Mouse (Mus musculus) small intestine, adult 2 months (tissue): ENCODE measurements around the gene Ccz1. TPM values are rescaled to one million over a fixed set of nuclear protein-coding genes. Genes with fewer than 3 reads are reported as not detected.

ENCODE experiments used
- H3K27ac ChIP-seq: fragments of 200-500 bp; 2 replicates; pipeline ENCODE4 v1.5.1; 2012; ENCODE audit warnings: low read depth, low read length, control low read depth, inconsistent platforms; ENCODE audit not compliant: insufficient read depth
- H3K27me3 ChIP-seq: fragments of 200-500 bp; 2 replicates; pipeline ENCODE4 v1.6.1; 2012; ENCODE audit warnings: mild to moderate bottlenecking, moderate library complexity, low read length, inconsistent platforms; ENCODE audit not compliant: control insufficient read depth, insufficient read depth
- H3K36me3 ChIP-seq: fragments of 200-500 bp; 2 replicates; pipeline ENCODE4 v1.6.1; 2012; ENCODE audit warnings: mild to moderate bottlenecking, low read length, control low read depth, inconsistent platforms; ENCODE audit not compliant: control insufficient read depth, insufficient read depth
- H3K4me1 ChIP-seq: fragments of 200-500 bp; 2 replicates; pipeline ENCODE4 v1.6.1; 2012; ENCODE audit warnings: low read length, inconsistent platforms, mixed read lengths; ENCODE audit not compliant: control insufficient read depth, insufficient read depth, insufficient read length
- H3K4me3 ChIP-seq: fragments of 200-500 bp; 2 replicates; pipeline ENCODE4 v1.5.1; 2012; ENCODE audit warnings: low read depth, mild to moderate bottlenecking, control low read depth, inconsistent platforms, low read length, moderate library complexity
- CTCF ChIP-seq: fragments of 200-500 bp; IDR thresholded peaks from 2 replicates; pipeline ENCODE4 v1.5.1; 2012; ENCODE audit warnings: low read depth, mild to moderate bottlenecking, control low read depth, inconsistent platforms, low read length, moderate library complexity, mixed read lengths; ENCODE audit not compliant: insufficient replicate concordance, insufficient read length; ENCODE audit errors: extremely low read depth
- POLR2A ChIP-seq: fragments of 200-500 bp; IDR thresholded peaks from 2 replicates; pipeline ENCODE4 v1.6.1; 2012; ENCODE audit warnings: low read depth, mild to moderate bottlenecking, control low read depth, inconsistent platforms, low read length, moderate library complexity
- WGBS: fragments of 180-500 bp; shearing (Covaris S2); methylation state at CpG from one replicate; pipeline ENCODE4 v1.1.7; 2018; 5-methylcytosine and 5-hydroxymethylcytosine counted together
- polyA plus RNA-seq: library from polyadenylated mRNA; depleted of rRNA; stranded (reverse); fragments of >200 nt; gene quantifications from 2 replicates; pipeline ENCODE4 v1.2.3, GENCODE M21; 2012

Gene Ccz1
- polyA plus RNA-seq, 1 experiment, result 4.0 TPM

- TF ChIP-seq POLR2A (no peak), CTCF (no peak)
- WGBS, result 57% methylated on average over 3 of the region's 3 CpGs
- Histone ChIP-seq H3K4me3 (no peak overlapping the region), H3K36me3 (no peaks in the 10 kb centered on the region), H3K27me3 (no peaks in the 10 kb centered on the region), H3K27ac (no peak overlapping the region), H3K4me1 (no peaks in the 10 kb centered on the region; the same call in 1 of the 2 replicates)
Observed at GRCm38 (mm10) chr5:143972628-143973027, 42.0 kb downstream of the Ccz1 start.

- Histone ChIP-seq H3K27ac (no peak overlapping the region), H3K4me1 (no peaks in the 10 kb centered on the region), H3K36me3 (no peaks in the 10 kb centered on the region), H3K27me3 (no peaks in the 10 kb centered on the region), H3K4me3 (no peak overlapping the region)
- WGBS, result 82% methylated on average over 12 of the region's 12 CpGs
- TF ChIP-seq CTCF (no peak), POLR2A (no peak)
Observed at GRCm38 (mm10) chr5:143966671-143967070, 48.0 kb downstream of the Ccz1 start.

GRCm38 (mm10) chr5:143965586-143966345, 48.9 kb downstream of the Ccz1 start:
- Histone ChIP-seq H3K4me1 (no peaks in the 10 kb centered on the region), H3K4me3 (no peak overlapping the region), H3K27ac (no peak overlapping the region), H3K36me3 (no peaks in the 10 kb centered on the region), H3K27me3 (no peaks in the 10 kb centered on the region)
- 76% methylated on average over 12 of the region's 12 CpGs for WGBS
- TF ChIP-seq POLR2A (no peak), CTCF (no peak)

GRCm38 (mm10) chr5:143961176-143961575, 53.5 kb downstream of the Ccz1 start:
- H3K27me3 ChIP-seq, result no peaks in the 10 kb centered on the region

GRCm38 (mm10) chr5:143959551-143959950, 55.1 kb downstream of the Ccz1 start:
- Histone ChIP-seq H3K36me3 (no peaks in the 10 kb centered on the region), H3K4me1 (no peaks in the 10 kb centered on the region), H3K27me3 (no peaks in the 10 kb centered on the region), H3K27ac (no peak overlapping the region), H3K4me3 (no peak overlapping the region)
- TF ChIP-seq POLR2A (no peak), CTCF (no peak)
- 92% methylated on average over 11 of the region's 11 CpGs for WGBS

More at GRCm38 (mm10) chr5:143961176-143961575, 53.5 kb downstream of the Ccz1 start:
- TF ChIP-seq CTCF (no peak), POLR2A (no peak)
- Histone ChIP-seq H3K36me3 (no peaks in the 10 kb centered on the region), H3K4me3 (no peak overlapping the region), H3K4me1 (no peaks in the 10 kb centered on the region), H3K27ac (no peak overlapping the region)
- WGBS, result 85% methylated on average over 8 of the region's 8 CpGs

- H3K27ac ChIP-seq, result no peak overlapping the region
- no peak overlapping the region for H3K4me3 ChIP-seq
- H3K4me1 ChIP-seq, result no peaks in the 10 kb centered on the region
- H3K27me3 ChIP-seq, result no peaks in the 10 kb centered on the region
- WGBS, result 91% methylated on average over 6 of the region's 6 CpGs
- TF ChIP-seq CTCF, result no peak
- no peak for TF ChIP-seq POLR2A
- no peaks in the 10 kb centered on the region for H3K36me3 ChIP-seq
Observed at GRCm38 (mm10) chr5:143957101-143957500, 57.6 kb downstream of the Ccz1 start.

GRCm38 (mm10) chr5:143950016-143950415, 64.7 kb downstream of the Ccz1 start:
- H3K4me1 ChIP-seq, result no peaks in the 10 kb centered on the region
- H3K27me3 ChIP-seq, result no peaks in the 10 kb centered on the region
- H3K27ac ChIP-seq, result no peak overlapping the region
- WGBS, result 50% methylated on average over 5 of the region's 5 CpGs
- no peak overlapping the region for H3K4me3 ChIP-seq
- no peak for TF ChIP-seq CTCF
- TF ChIP-seq POLR2A, result no peak
- H3K36me3 ChIP-seq, result no peaks in the 10 kb centered on the region
